Mouse (Mus musculus) midbrain, embryonic 12.5 days (tissue): ENCODE measurements at regions not wholly inside any gene's neighbourhood (a gene's known extent, or its start where the extent isn't known, plus 50 kb on each side); places are given as distances from the start of the nearest gene placed in this dataset.

Experiments
- ATAC-seq: fragments of 200-750 bp; cut with Nextera tagmentation; 2 replicates; pipeline ENCODE4 v1.8.0; 2017; ENCODE audit warnings: low read depth, moderate TSS enrichment, moderate library complexity; ENCODE audit not compliant: low FRiP score
- H3K27ac ChIP-seq: fragments of 300-500 bp; sonication (generic); replicated peaks from 2 replicates; pipeline ENCODE4 v1.5.1; 2016; ENCODE audit warnings: mild to moderate bottlenecking
- H3K27me3 ChIP-seq: fragments of 300-500 bp; sonication (generic); 2 replicates; pipeline ENCODE4 v1.6.1; 2016; ENCODE audit warnings: mild to moderate bottlenecking
- H3K36me3 ChIP-seq: fragments of 300-500 bp; sonication (generic); 2 replicates; pipeline ENCODE4 v1.6.1; 2016
- H3K4me1 ChIP-seq: fragments of 300-500 bp; sonication (generic); 2 replicates; pipeline ENCODE4 v1.6.1; 2016
- H3K4me2 ChIP-seq: fragments of 300-500 bp; sonication (generic); replicated peaks from 2 replicates; pipeline ENCODE4 v1.6.1; 2016; ENCODE audit warnings: mild to moderate bottlenecking, moderate library complexity
- H3K4me3 ChIP-seq: fragments of 300-500 bp; sonication (generic); 2 replicates; pipeline ENCODE4 v1.5.1; 2016; ENCODE audit warnings: mild to moderate bottlenecking
- H3K9ac ChIP-seq: fragments of 300-500 bp; sonication (generic); replicated peaks from 2 replicates; pipeline ENCODE4 v1.6.1; 2016; ENCODE audit warnings: mild to moderate bottlenecking, moderate library complexity
- H3K9me3 ChIP-seq: fragments of 300-500 bp; sonication (generic); 2 replicates; pipeline ENCODE4 v1.6.1; 2016; ENCODE audit warnings: mild to moderate bottlenecking
- WGBS: fragments of 180-500 bp; shearing (Covaris S2); methylation state at CpG from one replicate; pipeline ENCODE4 v1.1.7; 2016; 5-methylcytosine and 5-hydroxymethylcytosine counted together

GRCm38 (mm10) chr1:167945615-167946252 is 256.7 kb downstream of the Lmx1a start:
- ATAC-seq = no peak
- no peaks in the 10 kb centered on the region for H3K36me3 ChIP-seq
- H3K4me1 ChIP-seq = 0 out of 2 replicates have a peak, but pooled peaks cover 3% of the 10 kb centered on the region
- no peak overlapping the region for H3K27ac ChIP-seq
- no peaks in the 10 kb centered on the region for H3K9me3 ChIP-seq
- H3K27me3 ChIP-seq = no peaks in the 10 kb centered on the region
- 71% methylated on average over 9 of the region's 9 CpGs for WGBS
- no peak overlapping the region for H3K4me2 ChIP-seq
- H3K4me3 ChIP-seq = no peak overlapping the region
- no peak overlapping the region for H3K9ac ChIP-seq

GRCm38 (mm10) chr1:167947866-167948265 is 258.8 kb downstream of the Lmx1a start:
- H3K27ac ChIP-seq = no peak overlapping the region
- H3K4me3 ChIP-seq = no peak overlapping the region
- no peak overlapping the region for H3K9ac ChIP-seq
- 80% methylated on average over 7 of the region's 7 CpGs for WGBS
- H3K4me1 ChIP-seq = 0 out of 2 replicates have a peak, but pooled peaks cover 3% of the 10 kb centered on the region
- H3K9me3 ChIP-seq = 0 out of 2 replicates have a peak, but pooled peaks cover 6% of the 10 kb centered on the region
- H3K36me3 ChIP-seq = no peaks in the 10 kb centered on the region
- no peak for ATAC-seq
- H3K4me2 ChIP-seq = no peak overlapping the region
- H3K27me3 ChIP-seq = no peaks in the 10 kb centered on the region

DNA sequence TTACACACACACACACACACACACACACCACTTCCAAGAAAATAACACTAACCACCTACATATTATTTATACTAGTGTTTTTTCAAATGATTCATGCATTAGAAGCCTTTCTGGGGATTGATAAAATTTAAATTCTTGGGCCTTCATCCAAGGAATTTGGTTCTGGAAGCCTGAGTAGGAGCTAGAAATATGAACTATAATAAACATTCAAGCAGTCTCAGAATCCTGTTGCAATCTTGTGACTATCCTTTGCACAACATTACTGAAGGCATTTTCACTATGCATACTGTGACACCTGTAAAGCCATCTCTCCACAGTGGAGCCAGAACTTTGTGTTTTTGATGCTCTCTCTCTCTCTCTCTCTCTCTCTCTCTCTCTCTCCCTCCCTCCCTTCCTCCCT is 262.7 kb downstream of the Lmx1a start:
- ATAC-seq = no peak
- H3K4me1 ChIP-seq = no peaks in the 10 kb centered on the region

GRCm38 (mm10) chr1:167958531-167958930 is 269.5 kb downstream of the Lmx1a start:
- no peak for ATAC-seq
- no peak overlapping the region for H3K27ac ChIP-seq
- WGBS = 95% methylated on average over 6 of the region's 6 CpGs

More for the DNA sequence above, 262.7 kb downstream of the Lmx1a start:
- no peak overlapping the region for H3K9ac ChIP-seq
- H3K27me3 ChIP-seq = no peaks in the 10 kb centered on the region
- no peak overlapping the region for H3K4me3 ChIP-seq
- no peaks in the 10 kb centered on the region for H3K36me3 ChIP-seq
- H3K9me3 ChIP-seq = 0 out of 2 replicates have a peak, but pooled peaks cover 6% of the 10 kb centered on the region
- H3K4me2 ChIP-seq = no peak overlapping the region
- no peak overlapping the region for H3K27ac ChIP-seq

GRCm38 (mm10) chr1:167969545-167969944 is 280.5 kb downstream of the Lmx1a start:
- peaks cover 12% of the 10 kb centered on the region for H3K27me3 ChIP-seq
- H3K4me1 ChIP-seq = peaks cover 8% of the 10 kb centered on the region
- no peaks in the 10 kb centered on the region for H3K36me3 ChIP-seq
- 40% methylated on average over 3 of the region's 3 CpGs for WGBS
- 0 out of 2 replicates have a peak overlapping the region, but pooled peaks have one; percentile 35 for H3K27ac ChIP-seq
- no peak overlapping the region for H3K9ac ChIP-seq
- no peaks in the 10 kb centered on the region for H3K9me3 ChIP-seq
- no peak overlapping the region for H3K4me2 ChIP-seq
- peak; percentile 85; the same call in 1 of the 2 replicates for ATAC-seq
- no peak overlapping the region for H3K4me3 ChIP-seq

More at GRCm38 (mm10) chr1:167958531-167958930, 269.5 kb downstream of the Lmx1a start:
- no peaks in the 10 kb centered on the region for H3K4me1 ChIP-seq
- H3K9me3 ChIP-seq = no peaks in the 10 kb centered on the region
- no peak overlapping the region for H3K9ac ChIP-seq
- H3K27me3 ChIP-seq = no peaks in the 10 kb centered on the region
- H3K4me2 ChIP-seq = no peak overlapping the region
- H3K36me3 ChIP-seq = no peaks in the 10 kb centered on the region
- no peak overlapping the region for H3K4me3 ChIP-seq

- no peaks in the 10 kb centered on the region for H3K9me3 ChIP-seq
- H3K36me3 ChIP-seq = no peaks in the 10 kb centered on the region
- peaks cover 12% of the 10 kb centered on the region for H3K27me3 ChIP-seq
- H3K4me1 ChIP-seq = peaks cover 8% of the 10 kb centered on the region
- no peak overlapping the region for H3K4me2 ChIP-seq
- no peak overlapping the region for H3K9ac ChIP-seq
- 39% methylated on average over 5 of the region's 5 CpGs for WGBS
- ATAC-seq = peak; percentile 30; the same call in 1 of the 2 replicates
- no peak overlapping the region for H3K4me3 ChIP-seq
- no peak overlapping the region for H3K27ac ChIP-seq
Observed at GRCm38 (mm10) chr1:167969985-167970384, 280.9 kb downstream of the Lmx1a start.

- Histone ChIP-seq H3K4me3 (no peak overlapping the region), H3K9ac (no peak overlapping the region), H3K27ac (no peak overlapping the region), H3K27me3 (no peaks in the 10 kb centered on the region), H3K4me1 (no peaks in the 10 kb centered on the region), H3K36me3 (no peaks in the 10 kb centered on the region), H3K9me3 (no peaks in the 10 kb centered on the region), H3K4me2 (no peak overlapping the region)
- 86% methylated on average over 3 of the region's 3 CpGs for WGBS
- no peak for ATAC-seq
Observed at GRCm38 (mm10) chr1:167976708-167977107, 287.7 kb downstream of the Lmx1a start.

DNA sequence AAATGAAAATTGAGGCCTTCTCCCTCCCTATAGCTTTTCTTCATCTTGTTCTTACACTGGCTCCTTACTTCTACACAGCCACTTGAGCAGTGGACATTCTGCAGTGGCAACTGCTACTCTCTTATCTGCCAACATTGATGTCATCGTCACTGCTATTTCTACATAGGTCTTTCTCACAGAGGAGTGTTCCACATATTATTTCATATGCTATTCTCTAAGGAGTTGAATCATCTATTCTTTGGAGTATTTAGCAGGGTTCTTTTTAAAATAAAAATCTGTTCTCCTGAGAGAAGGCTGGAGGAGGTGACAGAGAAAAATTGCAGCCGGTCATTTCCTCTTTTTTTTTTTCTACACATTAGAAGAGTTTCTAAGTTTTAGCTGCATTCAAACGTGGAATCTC is 290.1 kb downstream of the Lmx1a start:
- H3K9me3 ChIP-seq = no peaks in the 10 kb centered on the region
- no peaks in the 10 kb centered on the region for H3K4me1 ChIP-seq
- H3K4me2 ChIP-seq = no peak overlapping the region
- H3K27me3 ChIP-seq = no peaks in the 10 kb centered on the region
- no peak overlapping the region for H3K4me3 ChIP-seq
- H3K9ac ChIP-seq = no peak overlapping the region
- H3K27ac ChIP-seq = no peak overlapping the region
- no peak for ATAC-seq
- 85% methylated on average over 3 of the region's 3 CpGs for WGBS
- H3K36me3 ChIP-seq = no peaks in the 10 kb centered on the region

DNA sequence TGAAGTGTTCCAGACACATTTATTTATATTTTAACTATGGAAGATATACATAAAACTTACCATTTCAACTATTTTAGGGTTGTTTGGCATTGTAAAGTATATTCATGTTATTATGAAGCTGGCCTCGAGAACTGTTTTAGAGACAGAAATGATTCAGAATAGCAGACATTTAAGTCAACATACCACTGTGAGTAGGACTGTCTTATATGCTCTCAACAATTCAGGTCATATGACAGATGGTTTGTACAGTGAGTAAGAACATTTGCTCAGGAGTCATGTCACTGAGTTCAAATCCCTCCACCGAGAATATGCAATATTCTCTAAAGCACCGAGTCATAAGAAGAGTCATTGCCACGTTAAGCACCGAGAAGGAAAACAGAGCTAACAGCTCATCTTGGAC is 290.6 kb downstream of the Lmx1a start:
- H3K9ac ChIP-seq = no peak overlapping the region
- no peaks in the 10 kb centered on the region for H3K27me3 ChIP-seq
- H3K4me2 ChIP-seq = no peak overlapping the region
- H3K36me3 ChIP-seq = no peaks in the 10 kb centered on the region
- ATAC-seq = no peak
- no peak overlapping the region for H3K4me3 ChIP-seq
- no peaks in the 10 kb centered on the region for H3K4me1 ChIP-seq
- no peak overlapping the region for H3K27ac ChIP-seq
- WGBS = 91% methylated on average over 5 of the region's 5 CpGs
- H3K9me3 ChIP-seq = no peaks in the 10 kb centered on the region

DNA sequence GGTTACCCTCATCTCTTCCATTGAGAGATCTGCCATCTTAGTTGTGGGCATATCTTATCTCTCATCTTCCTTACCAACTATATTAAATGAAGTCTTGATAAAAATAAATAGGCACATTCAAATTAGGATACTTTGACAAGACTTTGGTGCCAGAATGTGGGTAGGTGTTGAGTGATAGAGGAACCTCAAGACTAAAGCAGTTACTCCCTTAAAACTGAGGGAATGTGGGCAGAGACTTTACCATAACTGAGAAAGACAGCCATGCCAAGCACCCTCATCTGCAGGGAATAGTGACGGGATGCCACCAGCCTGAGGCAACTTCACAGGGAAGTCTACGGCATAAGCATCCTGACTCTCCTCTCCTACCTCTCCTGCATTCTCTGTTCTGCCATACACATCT is 292.3 kb downstream of the Lmx1a start:
- ATAC-seq = no peak
- Histone ChIP-seq H3K27ac (no peak overlapping the region), H3K4me2 (no peak overlapping the region), H3K9ac (no peak overlapping the region), H3K4me1 (no peaks in the 10 kb centered on the region), H3K4me3 (no peak overlapping the region), H3K9me3 (no peaks in the 10 kb centered on the region), H3K27me3 (no peaks in the 10 kb centered on the region), H3K36me3 (no peaks in the 10 kb centered on the region)
- 97% methylated on average over 2 of the region's 2 CpGs for WGBS

- no peaks in the 10 kb centered on the region for H3K27me3 ChIP-seq
- no peak overlapping the region for H3K9ac ChIP-seq
- 84% methylated on average over 3 of the region's 3 CpGs for WGBS
- H3K4me1 ChIP-seq = no peaks in the 10 kb centered on the region
- no peak overlapping the region for H3K4me2 ChIP-seq
- H3K27ac ChIP-seq = no peak overlapping the region
- H3K36me3 ChIP-seq = no peaks in the 10 kb centered on the region
- 0 out of 2 replicates have a peak, but pooled peaks cover 3% of the 10 kb centered on the region for H3K9me3 ChIP-seq
- H3K4me3 ChIP-seq = no peak overlapping the region
- no peak for ATAC-seq
Observed at GRCm38 (mm10) chr1:168007456-168007855, 318.4 kb downstream of the Lmx1a start.

DNA sequence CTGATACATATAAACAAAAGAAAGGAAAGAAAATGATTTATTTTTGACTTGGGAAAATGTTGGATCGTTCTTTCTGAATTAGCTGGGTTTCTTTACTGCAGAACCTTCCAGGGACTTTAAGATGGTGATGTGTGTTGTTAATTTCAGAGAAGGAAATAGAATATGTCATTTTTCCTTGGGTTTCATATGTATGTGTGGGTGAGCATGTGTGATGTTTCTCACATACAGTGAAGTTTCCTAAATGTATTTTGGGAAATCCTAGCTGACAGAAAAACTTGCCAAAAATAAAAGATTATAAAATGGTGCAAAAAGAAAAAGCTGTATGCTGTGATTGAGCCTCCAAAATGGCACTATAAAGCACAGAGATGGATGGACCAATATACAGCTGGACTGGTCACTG is 319.2 kb downstream of the Lmx1a start:
- Histone ChIP-seq H3K9me3 (0 out of 2 replicates have a peak, but pooled peaks cover 3% of the 10 kb centered on the region), H3K4me3 (no peak overlapping the region), H3K27ac (no peak overlapping the region), H3K36me3 (no peaks in the 10 kb centered on the region), H3K4me2 (no peak overlapping the region), H3K27me3 (no peaks in the 10 kb centered on the region), H3K9ac (no peak overlapping the region), H3K4me1 (no peaks in the 10 kb centered on the region)
- WGBS = 98% methylated on average over 1 of the region's 1 CpGs
- no peak for ATAC-seq

DNA sequence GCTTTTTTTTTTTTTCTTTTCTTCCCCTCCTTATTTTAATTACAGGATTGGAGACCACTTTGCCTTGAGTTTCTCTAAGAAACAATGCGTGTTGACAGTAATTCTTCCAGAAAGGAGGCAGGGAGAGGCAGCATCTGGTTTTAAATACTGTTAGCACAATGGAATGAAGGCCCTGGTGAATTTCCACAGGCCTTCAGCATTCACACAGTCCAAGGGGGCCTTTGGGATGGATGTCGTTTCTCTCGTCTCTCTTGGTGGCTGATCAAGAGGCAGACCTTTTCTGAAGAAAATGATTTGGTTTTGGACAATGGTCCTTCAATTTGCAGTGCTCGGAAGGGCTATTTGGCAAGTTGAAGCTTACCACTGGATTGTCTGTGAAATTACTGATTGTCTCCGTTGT is 321.4 kb downstream of the Lmx1a start:
- ATAC-seq = no peak
- 0 out of 2 replicates have a peak, but pooled peaks cover 3% of the 10 kb centered on the region for H3K9me3 ChIP-seq

More for the DNA sequence above, 321.4 kb downstream of the Lmx1a start:
- Histone ChIP-seq H3K27ac (no peak overlapping the region), H3K4me1 (no peaks in the 10 kb centered on the region), H3K36me3 (no peaks in the 10 kb centered on the region), H3K9ac (no peak overlapping the region), H3K4me2 (no peak overlapping the region), H3K27me3 (no peaks in the 10 kb centered on the region), H3K4me3 (no peak overlapping the region)
- 53% methylated on average over 5 of the region's 5 CpGs for WGBS
